Mouse (Mus musculus): ENCODE results near the gene Klrg1. TPM values are rescaled to one million over a fixed set of nuclear protein-coding genes. Genes with fewer than 3 reads are reported as not detected.

Klrg1 gene
- total and polyA plus RNA-seq, 3 experiments = 0.28 to 1.0 TPM; not detected in 1

- Histone ChIP-seq H3K4me1 (ENCODE audit: control insufficient read depth in 1 of 2, insufficient read depth in 2 of 2, low read length in 2 of 2) (peaks cover 9 to 10% of the 10 kb centered on the region in 2 experiments), H3K4me3 (ENCODE audit: control insufficient read depth in 1 of 2, insufficient read depth in 1 of 2, low read depth in 2 of 2, low read length in 2 of 2) (no peak overlapping the region), H3K27ac (ENCODE audit: control insufficient read depth, low read depth, low read length) (no peak overlapping the region), H3K9ac (ENCODE audit: control insufficient read depth, low read depth, low read length, poor library complexity, severe bottlenecking) (no peak overlapping the region), H3K79me2 (ENCODE audit: control insufficient read depth, insufficient read depth, low read length, poor library complexity) (no peaks in the 10 kb centered on the region), H3K9me3 (replicated peaks; ENCODE audit: insufficient read depth, low read length) (no peaks in the 10 kb centered on the region), H3K36me3 (ENCODE audit: control insufficient read depth in 1 of 2, insufficient read depth in 2 of 2, low read length in 2 of 2) (peaks cover 0 to 3% of the 10 kb centered on the region in 2 experiments; a peak in 2 of 4 replicates), H3K27me3 (ENCODE audit: control insufficient read depth in 1 of 2, insufficient read depth in 2 of 2, low read length in 2 of 2) (no peaks in the 10 kb centered on the region)
- no peak for TF ChIP-seq ZMIZ1 (IDR thresholded peaks at IDR 0.05; ENCODE audit: low read depth, low read length)
- no peak for TF ChIP-seq MAFK (IDR thresholded peaks at IDR 0.05; ENCODE audit: borderline replicate concordance, low read depth, low read length)
- peak; percentile 86 for TF ChIP-seq ZNF384 (IDR thresholded peaks at IDR 0.05; ENCODE audit: low read depth, low read length)
- 0 out of 2 replicates have a peak, but pooled peaks have one; percentile 17 for TF ChIP-seq MAX (IDR thresholded peaks at IDR 0.05; ENCODE audit: low read length)
- TF ChIP-seq SIN3A (IDR thresholded peaks at IDR 0.05; ENCODE audit: low read length) = 0 out of 2 replicates have a peak, but pooled peaks have one; percentile 27
- TF ChIP-seq EP300 (IDR thresholded peaks at IDR 0.05; ENCODE audit: low read depth in 1 of 2, low read length in 2 of 2) = no peak
- peak; percentile 77 for TF ChIP-seq SMC3 (IDR thresholded peaks at IDR 0.05; ENCODE audit: low read depth, low read length)
- 0 out of 2 replicates have a peak, but pooled peaks have one; percentile 22 for TF ChIP-seq MYC (IDR thresholded peaks at IDR 0.05; ENCODE audit: low read depth, low read length)
- no peak for TF ChIP-seq UBTF (IDR thresholded peaks at IDR 0.05; ENCODE audit: borderline replicate concordance, insufficient read depth, low read depth, low read length)
- TF ChIP-seq GATA1 (IDR thresholded peaks at IDR 0.05; ENCODE audit: low read depth, low read length) = peak; percentile 31; the same call in 1 of the 2 replicates
- 0 out of 2 replicates have a peak, but pooled peaks have one; percentile 42 for TF ChIP-seq MAZ (IDR thresholded peaks at IDR 0.05; ENCODE audit: low read depth, low read length)
- TF ChIP-seq CTCF (IDR thresholded peaks at IDR 0.05 in 2 of 3, conservative IDR thresholded peaks at IDR 0.05 in 1 of 3; ENCODE audit: control insufficient read depth in 1 of 3, insufficient read depth in 1 of 3, low read depth in 2 of 3, low read length in 3 of 3, poor library complexity in 1 of 3, severe bottlenecking in 1 of 3) = peak in 1 of 3 experiments; percentile 70; a peak in 3 of 6 replicates
- peak; percentile 90 for TF ChIP-seq ZC3H11A (IDR thresholded peaks at IDR 0.05; ENCODE audit: low read depth, low read length)
- 0 out of 2 replicates have a peak, but pooled peaks have one; percentile 28 for TF ChIP-seq BHLHE40 (IDR thresholded peaks at IDR 0.05; ENCODE audit: borderline replicate concordance, low read depth, low read length)
- peak; percentile 89 for TF ChIP-seq RAD21 (IDR thresholded peaks at IDR 0.05; ENCODE audit: low read depth, low read length)
- TF ChIP-seq ZKSCAN1 (IDR thresholded peaks at IDR 0.05; ENCODE audit: low read depth, low read length) = no peak
- peak; percentile 57 for DNase-seq (ENCODE audit: low read depth, low spot score)
Observed at GRCm38 (mm10) chr6:122252146-122252545, 30.5 kb downstream of the Klrg1 start.

GRCm38 (mm10) chr6:122250033-122250432 is 32.6 kb downstream of the Klrg1 start:
- peak; percentile 51 for DNase-seq (ENCODE audit: low read depth, low spot score)
- Histone ChIP-seq H3K27ac (ENCODE audit: control insufficient read depth, low read depth, low read length) (no peak overlapping the region), H3K9me3 (replicated peaks; ENCODE audit: insufficient read depth, low read length) (no peaks in the 10 kb centered on the region), H3K79me2 (ENCODE audit: control insufficient read depth, insufficient read depth, low read length, poor library complexity) (no peaks in the 10 kb centered on the region), H3K4me3 (ENCODE audit: control insufficient read depth in 1 of 2, insufficient read depth in 1 of 2, low read depth in 2 of 2, low read length in 2 of 2) (no peak overlapping the region), H3K4me1 (ENCODE audit: control insufficient read depth in 1 of 2, insufficient read depth in 2 of 2, low read length in 2 of 2) (peaks cover 9 to 10% of the 10 kb centered on the region in 2 experiments), H3K9ac (ENCODE audit: control insufficient read depth, low read depth, low read length, poor library complexity, severe bottlenecking) (no peak overlapping the region), H3K36me3 (ENCODE audit: control insufficient read depth in 1 of 2, insufficient read depth in 2 of 2, low read length in 2 of 2) (peaks cover 0 to 3% of the 10 kb centered on the region in 2 experiments; a peak in 2 of 4 replicates), H3K27me3 (ENCODE audit: control insufficient read depth in 1 of 2, insufficient read depth in 2 of 2, low read length in 2 of 2) (no peaks in the 10 kb centered on the region)
- TF ChIP-seq RCOR1 (IDR thresholded peaks at IDR 0.05; ENCODE audit: low read depth, low read length) (peak; percentile 41; the same call in 1 of the 2 replicates), EP300 (IDR thresholded peaks at IDR 0.05; ENCODE audit: low read depth in 1 of 2, low read length in 2 of 2) (peak; percentile 64 to 83; a peak in 3 of 4 replicates), GATA1 (IDR thresholded peaks at IDR 0.05; ENCODE audit: low read depth, low read length) (peak; percentile 79), GABPA (IDR thresholded peaks at IDR 0.05; ENCODE audit: low read depth, low read length) (no peak), SMC3 (IDR thresholded peaks at IDR 0.05; ENCODE audit: low read depth, low read length) (0 out of 2 replicates have a peak, but pooled peaks have one; percentile 1), MYB (IDR thresholded peaks at IDR 0.05; ENCODE audit: low read depth, low read length) (no peak), MAFK (IDR thresholded peaks at IDR 0.05; ENCODE audit: borderline replicate concordance, low read depth, low read length) (no peak), ZC3H11A (IDR thresholded peaks at IDR 0.05; ENCODE audit: low read depth, low read length) (no peak), TCF12 (IDR thresholded peaks at IDR 0.05; ENCODE audit: low read depth, low read length) (no peak), ETS1 (IDR thresholded peaks at IDR 0.05; ENCODE audit: low read depth, low read length) (peak; percentile 59), ZMIZ1 (IDR thresholded peaks at IDR 0.05; ENCODE audit: low read depth, low read length) (no peak), MEF2A (IDR thresholded peaks at IDR 0.05; ENCODE audit: extremely low read depth, insufficient replicate concordance, low read depth, low read length, poor library complexity, severe bottlenecking) (peak; percentile 27; the same call in 1 of the 2 replicates), ELF1 (IDR thresholded peaks at IDR 0.05; ENCODE audit: low read depth, low read length) (no peak), NRF1 (IDR thresholded peaks at IDR 0.05; ENCODE audit: insufficient read depth, low read depth, low read length, poor library complexity, severe bottlenecking) (no peak), ZNF384 (IDR thresholded peaks at IDR 0.05; ENCODE audit: low read depth, low read length) (peak; percentile 42), MYC (IDR thresholded peaks at IDR 0.05; ENCODE audit: low read depth, low read length) (no peak), SIN3A (IDR thresholded peaks at IDR 0.05; ENCODE audit: low read length) (0 out of 2 replicates have a peak, but pooled peaks have one; percentile 21)
